Mouse (Mus musculus) brain, embryonic 14.5 days (tissue): ENCODE results near the gene Stxbp3.

Experiments used
- CTCF ChIP-seq: fragments of 200-500 bp; IDR thresholded peaks from 2 replicates; pipeline ENCODE4 v1.5.1; 2012; ENCODE audit warnings: inconsistent platforms, mild to moderate bottlenecking, moderate library complexity, borderline replicate concordance; ENCODE audit not compliant: insufficient read depth, insufficient read length; ENCODE audit errors: extremely low read depth
- POLR2A ChIP-seq: fragments of 200-500 bp; IDR thresholded peaks from 2 replicates; pipeline ENCODE4 v1.6.1; 2012; ENCODE audit warnings: mild to moderate bottlenecking, inconsistent platforms, borderline replicate concordance; ENCODE audit not compliant: poor library complexity, insufficient read depth, insufficient read length, severe bottlenecking; ENCODE audit errors: extremely low read depth

GRCm38 (mm10) chr3:108751691-108752090 lies 88.6 kb downstream of the Stxbp3 start:
- no peak for TF ChIP-seq POLR2A
- TF ChIP-seq CTCF: no peak
